Mouse (Mus musculus): ENCODE measurements at regions not wholly inside any gene's neighbourhood (a gene's known extent, or its start where the extent isn't known, plus 50 kb on each side); places are given as distances from the start of the nearest gene placed in this dataset.
A peak's percentile ranks its signal among the peaks of the same experiment; 100 is the strongest.

DNA sequence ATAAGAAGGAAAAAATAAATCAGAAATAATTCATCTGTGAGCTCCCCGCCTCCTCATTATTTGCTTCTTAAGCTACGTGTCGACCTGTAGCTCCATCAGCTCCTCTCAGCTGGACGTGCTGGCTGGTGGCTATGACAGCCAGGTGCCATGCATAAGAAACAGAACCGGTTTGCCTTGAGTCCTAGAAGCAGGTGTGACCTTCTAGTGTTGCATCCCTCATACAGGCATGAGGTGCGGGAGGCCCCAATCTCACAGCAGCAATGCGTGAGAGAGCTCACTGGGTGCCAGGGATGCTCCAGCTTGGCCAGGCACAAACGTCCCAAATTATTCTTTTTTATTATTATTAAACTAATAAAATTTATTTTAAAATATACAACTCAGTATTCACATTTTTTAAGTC is 153.0 kb downstream of the Thbs2 start:
- intact Hi-C loops (cut with DNase I) = no loop called here
- no peak for DNase-seq (ENCODE audit: low spot score in 2 of 2)

DNA sequence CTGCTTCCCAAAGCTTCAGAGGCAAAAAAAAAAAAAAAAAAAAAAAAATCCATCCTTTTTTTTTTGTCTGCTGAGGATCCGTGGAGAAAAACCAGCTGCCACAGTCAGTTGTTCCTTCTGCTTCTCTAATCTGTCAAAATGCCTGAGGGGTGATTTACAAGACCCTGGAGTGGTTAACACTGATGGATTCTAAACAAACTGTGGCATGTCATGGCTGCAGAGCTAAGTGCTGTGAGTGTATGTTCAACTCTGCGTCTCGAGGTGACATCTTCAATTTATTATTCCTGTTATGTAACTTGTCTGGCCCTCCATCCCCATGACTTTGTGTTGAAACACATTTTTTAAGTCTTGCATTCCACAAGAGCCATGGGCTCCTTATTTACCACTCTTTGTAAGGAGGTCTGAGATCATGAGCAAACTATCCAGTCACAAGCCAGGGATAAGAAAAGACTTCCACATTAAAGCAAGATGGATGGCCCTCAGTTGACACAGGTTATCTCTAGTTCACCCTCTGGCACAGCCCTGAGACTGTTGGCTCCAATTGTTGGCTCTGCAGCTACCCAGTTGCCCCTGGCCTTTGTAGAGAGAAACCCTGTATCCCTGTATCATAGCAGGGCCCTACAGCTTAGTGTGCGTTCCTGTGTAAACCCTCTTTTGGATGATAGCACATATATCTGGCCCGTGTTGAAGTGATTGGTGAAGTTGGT is 153.6 kb downstream of the Thbs2 start:
- no peak for DNase-seq (ENCODE audit: low spot score in 2 of 2)
- intact Hi-C loops (cut with DNase I) = no loop called here

DNA sequence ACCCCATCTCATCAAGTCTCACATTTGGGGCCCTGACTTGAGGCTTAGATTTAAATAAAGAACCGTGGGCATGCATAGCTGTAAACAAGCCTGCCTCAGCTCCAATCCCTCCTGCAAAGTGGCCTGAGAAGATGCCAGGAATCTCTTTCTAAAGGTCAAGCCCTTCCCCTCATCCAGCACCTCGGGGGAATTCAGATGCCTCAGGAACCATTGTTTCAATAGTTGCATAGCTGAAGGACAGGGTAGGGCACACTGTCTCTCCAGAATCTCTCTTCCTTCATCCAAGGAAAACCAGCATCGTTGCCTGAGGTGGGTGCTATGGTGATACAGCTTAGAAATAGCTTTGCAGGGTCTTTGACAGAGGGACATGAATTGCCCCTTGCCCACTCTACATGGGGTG is 154.4 kb downstream of the Thbs2 start:
- intact Hi-C loops (cut with DNase I) = no loop called here
- no peak for DNase-seq (ENCODE audit: low spot score in 2 of 2)

DNA sequence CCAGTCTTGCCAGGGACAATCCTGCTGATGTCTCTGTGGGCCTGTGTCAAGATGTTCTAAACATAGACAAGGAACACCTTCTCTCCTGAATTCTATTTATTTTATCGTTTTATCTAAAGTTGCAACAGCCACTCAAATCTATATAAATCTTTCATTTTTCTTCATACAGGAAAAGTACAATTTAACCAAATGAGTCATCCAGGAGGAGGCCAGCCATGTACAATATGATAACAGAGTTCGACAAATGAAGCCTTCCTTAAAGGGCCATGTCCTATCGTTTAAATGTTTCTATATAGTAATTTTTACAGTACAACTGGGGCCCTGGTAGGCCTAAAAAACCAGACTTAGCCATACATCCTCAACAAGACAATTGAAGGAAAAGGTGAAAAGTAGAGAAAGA is 154.8 kb downstream of the Thbs2 start:
- DNase-seq (ENCODE audit: low spot score in 2 of 2) = no peak
- intact Hi-C loops (cut with DNase I) = no loop called here

DNA sequence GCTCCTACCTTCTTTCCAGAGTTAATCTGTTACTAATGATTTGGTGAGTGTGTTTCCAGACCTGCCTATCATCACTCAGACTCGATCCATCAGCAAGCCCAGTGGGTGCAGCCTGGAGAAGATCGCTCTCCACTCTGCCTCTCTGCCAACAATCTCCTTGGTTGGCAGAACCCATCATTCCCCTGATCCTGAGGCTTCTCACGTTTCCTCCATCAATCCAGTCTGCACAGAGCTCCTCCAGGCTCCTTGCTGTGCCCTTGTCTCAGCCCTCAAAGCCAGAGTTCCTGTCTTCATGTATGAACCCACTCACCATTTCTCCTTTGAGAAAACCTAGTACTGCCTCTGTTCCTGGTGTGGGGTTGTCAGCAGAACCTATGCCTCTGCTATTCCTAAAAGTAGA is 155.5 kb downstream of the Thbs2 start:
- DNase-seq (ENCODE audit: low spot score in 2 of 2) = peak in 1 of 2 experiments; percentile 1
- intact Hi-C loops (cut with DNase I) = no loop called here

DNA sequence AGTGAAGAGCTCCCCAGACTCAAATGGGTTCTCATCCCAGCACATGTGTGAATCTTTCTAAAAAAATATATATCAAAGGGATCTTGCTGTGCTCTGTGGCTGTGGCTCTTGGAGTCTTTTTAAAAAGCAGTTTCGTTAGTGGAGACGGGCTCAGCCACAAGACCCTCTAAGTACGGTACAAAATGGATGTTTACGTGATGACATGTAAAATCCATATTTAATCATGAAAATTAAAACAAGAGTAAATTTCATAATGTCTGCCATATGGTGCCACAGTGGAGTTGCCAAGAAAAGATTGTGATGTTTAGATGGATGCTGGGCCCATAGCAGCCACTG is 161.1 kb downstream of the Thbs2 start:
- DNase-seq (ENCODE audit: low spot score in 2 of 2) = no peak
- intact Hi-C loops (cut with DNase I) = no loop called here

DNA sequence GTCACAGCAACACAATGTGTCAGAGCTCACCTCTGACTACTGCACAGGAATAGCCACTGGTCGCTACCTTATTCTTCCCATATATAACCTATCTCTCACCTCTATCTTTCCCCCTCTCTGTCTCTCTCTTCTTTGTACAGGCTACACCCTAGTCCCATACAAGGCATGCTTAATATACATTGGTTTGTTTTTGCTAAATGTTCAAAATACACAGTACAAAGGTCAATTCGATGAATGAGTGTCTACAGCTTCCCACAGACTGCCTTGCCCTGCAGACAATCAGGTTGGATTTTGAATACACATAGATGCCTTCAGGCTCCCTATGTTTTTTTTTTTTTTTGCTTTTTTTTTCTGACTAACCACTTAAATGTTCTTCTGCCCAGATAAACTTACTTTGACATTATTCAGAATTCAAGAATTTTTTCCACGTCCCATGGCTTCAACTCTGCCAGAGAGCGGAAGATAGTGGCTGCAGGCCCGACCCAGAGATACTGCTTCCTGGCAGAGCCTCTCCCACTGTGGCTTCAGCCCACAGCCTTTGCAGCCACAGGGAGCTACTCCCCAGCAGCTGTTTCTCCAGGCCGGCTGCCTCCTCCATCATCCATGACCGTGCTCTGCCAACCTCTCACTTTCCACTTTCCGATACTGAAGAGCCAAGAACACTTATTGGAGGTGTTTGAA is 161.6 kb downstream of the Thbs2 start:
- DNase-seq (ENCODE audit: low spot score in 2 of 2) = peak in 1 of 2 experiments; percentile 45
- intact Hi-C loops (cut with DNase I) = no loop called here

DNA sequence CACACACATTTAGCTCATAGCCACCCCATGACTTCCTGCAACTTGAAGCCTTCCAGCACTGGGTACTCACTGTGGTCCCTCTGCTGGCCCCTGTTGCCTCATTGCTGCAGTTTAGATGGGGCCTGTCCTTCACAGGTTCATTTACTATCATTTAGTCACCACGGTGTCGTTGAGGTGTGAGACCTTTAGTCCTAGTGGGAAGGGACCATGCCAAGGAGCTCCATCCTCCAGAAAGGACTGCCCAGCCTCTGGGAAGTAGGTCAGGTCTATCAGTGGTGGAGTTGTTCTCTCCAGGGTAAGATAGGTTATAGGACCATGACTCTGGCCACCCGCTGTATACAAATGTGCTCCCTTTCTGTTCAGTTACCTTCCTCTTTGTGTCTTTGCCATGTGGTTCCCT is 162.2 kb downstream of the Thbs2 start:
- intact Hi-C loops (cut with DNase I) = no loop called here
- no peak for DNase-seq (ENCODE audit: low spot score in 2 of 2)

DNA sequence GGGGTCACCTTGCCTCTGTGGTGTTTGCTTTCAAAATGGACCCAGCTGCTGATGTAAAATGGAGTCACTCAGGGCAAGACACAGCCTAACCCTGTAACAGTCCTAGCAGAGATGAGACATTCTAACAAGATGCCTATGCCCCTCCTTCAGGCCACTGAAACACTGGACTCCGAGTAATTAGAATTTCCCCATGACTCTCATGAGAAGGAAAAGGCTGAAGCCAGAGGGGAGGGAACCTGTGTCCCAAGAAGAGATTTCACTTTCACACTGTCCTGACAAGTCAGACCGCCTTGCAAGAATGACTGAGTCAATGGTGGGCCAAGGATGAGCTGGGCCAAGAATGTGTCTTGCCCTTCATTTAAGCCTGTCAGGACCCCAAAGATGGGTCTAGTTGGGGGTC is 166.3 kb downstream of the Thbs2 start:
- intact Hi-C loops (cut with DNase I) = no loop called here
- no peak for DNase-seq (ENCODE audit: low spot score in 2 of 2)

DNA sequence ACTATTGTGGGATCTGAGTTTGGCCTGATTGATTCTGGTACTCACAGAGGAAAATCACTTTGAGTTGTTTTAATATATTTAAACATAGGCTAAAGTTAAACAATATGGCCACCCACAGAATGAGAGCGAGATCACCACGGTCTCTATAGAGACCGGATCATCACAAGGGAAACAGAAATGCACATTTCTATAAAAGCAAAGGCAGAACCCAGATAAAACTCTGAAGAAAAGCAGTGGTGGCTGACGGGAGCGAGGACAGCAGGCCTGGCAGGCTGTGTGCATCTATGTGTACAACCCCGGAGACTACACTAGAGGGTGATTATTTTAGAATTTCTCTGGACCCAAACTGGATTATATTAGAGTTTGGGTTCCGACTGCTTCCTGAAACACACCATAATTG is 168.8 kb downstream of the Thbs2 start:
- DNase-seq (ENCODE audit: low spot score in 2 of 2) = no peak
- intact Hi-C loops (cut with DNase I) = no loop called here

DNA sequence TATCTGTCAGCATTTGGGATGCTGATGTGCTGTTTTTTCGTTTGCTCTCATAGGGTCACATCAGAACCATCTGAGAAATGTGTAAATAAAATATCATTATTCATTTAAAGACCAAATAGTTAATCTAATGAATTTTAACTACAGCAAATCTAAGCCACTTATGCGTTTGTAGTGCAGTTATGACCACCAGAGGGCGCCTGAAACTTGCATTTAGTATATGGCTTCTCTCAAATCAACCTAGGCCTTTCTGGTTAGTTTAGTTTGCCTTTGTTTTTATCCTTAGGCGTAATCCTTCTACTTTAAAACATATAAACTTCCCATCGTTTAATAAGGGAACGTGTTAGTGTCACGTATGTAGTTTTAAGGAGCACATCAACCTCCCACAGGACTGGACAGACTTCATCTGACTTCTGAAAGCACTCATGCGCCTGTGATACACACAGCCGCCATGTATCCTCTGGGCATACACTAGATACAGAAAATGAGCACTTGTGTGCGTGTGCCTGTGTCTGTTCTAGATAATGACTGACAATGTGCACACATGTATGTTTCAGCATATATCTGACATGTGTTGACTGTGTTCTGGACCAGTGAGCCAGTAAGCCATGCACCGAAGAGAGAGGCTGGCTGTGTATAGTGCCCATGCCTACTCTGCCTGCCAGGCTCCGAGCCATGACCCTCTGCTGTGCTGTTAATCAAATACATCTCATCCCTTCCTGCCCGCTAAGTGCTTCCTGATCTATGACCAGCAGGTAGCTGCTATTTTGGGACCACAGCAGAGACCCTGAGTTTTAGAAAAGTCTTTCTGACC is 169.4 kb downstream of the Thbs2 start:
- intact Hi-C loops (cut with DNase I) = loop anchor here (1.0 kb wide), 1 partner anchor 381 kb away; no protein-coding TSS in a partner anchor
- peak; percentile 32 to 60 for DNase-seq (ENCODE audit: low spot score in 2 of 2)

DNA sequence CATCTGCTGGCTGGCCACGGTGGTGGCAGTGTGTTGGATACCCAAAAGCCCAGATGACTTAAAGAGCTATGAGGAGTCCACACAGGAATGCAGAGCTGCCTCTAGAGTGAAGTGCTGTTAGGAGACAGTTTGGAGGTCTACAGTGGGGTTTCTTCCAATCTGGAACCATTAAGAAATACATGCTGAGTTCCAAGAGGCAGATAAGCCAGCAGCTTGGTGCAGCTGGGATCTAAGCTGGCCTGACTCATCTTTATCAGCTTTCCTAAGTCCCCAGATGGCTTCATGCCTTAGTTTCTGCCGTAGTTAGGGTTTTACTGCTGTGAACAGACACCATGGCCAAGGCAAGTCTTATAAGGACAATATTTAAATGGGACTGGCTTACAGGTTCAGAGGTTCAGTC is 172.0 kb downstream of the Thbs2 start:
- intact Hi-C loops (cut with DNase I) = no loop called here
- no peak for DNase-seq (ENCODE audit: low spot score in 2 of 2)

DNA sequence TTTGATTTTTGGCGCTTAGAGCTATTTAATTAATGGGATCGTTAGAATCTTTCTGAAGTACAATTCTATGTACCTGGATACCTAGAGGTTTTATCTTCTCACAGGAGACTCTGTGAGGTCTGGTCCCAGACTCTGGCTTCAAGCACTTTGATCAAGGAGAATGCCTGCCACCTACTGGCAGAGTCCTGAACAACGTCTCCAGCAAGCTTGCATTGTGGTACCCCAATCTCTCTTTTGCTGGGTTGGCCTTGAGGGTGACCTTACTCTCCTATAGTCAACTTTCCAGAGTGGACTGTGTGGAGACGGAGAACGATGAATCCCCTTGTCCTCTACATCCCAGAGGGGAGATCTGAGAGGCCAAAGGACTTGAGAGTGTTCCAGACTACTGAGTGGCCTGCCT is 173.5 kb downstream of the Thbs2 start:
- intact Hi-C loops (cut with DNase I) = loop anchor here (1.0 kb wide), 1 partner anchor 288 kb away; no protein-coding TSS in a partner anchor
- peak; percentile 58 to 75 for DNase-seq (ENCODE audit: low spot score in 2 of 2)

DNA sequence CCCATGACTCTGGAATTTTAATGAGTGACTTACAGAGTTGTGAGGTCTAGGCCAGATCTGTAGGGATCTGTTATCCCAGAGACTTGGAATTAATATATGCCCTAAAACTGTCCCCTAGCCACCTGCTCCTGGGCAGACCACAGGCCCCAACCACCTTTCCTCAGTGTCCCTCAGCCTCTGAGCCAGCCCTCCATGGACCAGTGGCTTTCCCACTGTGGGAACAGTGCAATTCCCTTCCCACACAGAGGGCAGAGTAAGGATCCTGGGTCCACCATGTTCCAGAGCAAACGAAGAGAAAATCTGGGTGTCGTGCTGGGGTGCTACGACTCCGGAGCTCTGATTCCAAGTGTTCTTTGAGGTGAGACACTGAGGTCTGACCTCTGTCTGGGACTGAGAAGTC is 174.7 kb downstream of the Thbs2 start:
- intact Hi-C loops (cut with DNase I) = loop anchor here (10.0 kb wide), 1 partner anchor 145 kb away; no protein-coding TSS in a partner anchor
- no peak for DNase-seq (ENCODE audit: low spot score in 2 of 2)

DNA sequence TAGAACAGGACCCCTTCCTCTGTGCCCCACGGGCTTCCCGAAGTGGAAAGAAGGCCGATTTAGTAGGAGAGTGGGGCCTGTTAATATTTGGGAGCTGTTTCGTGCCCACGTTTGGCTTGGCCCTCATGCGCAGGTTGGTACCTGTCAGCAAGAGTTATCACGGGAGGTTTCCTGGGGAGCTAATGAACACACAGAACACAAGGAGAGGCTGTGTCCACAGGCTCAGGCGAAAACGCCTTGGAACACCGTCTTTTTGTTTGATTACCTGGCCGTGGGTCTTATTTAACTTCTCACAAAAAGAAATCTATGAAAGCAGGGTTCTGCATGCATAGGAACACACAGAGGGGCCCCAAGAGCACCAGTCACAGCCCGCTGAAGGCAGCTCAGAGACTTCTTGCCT is 175.8 kb downstream of the Thbs2 start:
- intact Hi-C loops (cut with DNase I) = loop anchor here (10.0 kb wide), 1 partner anchor 143 kb away; no protein-coding TSS in a partner anchor
- DNase-seq (ENCODE audit: low spot score in 2 of 2) = no peak

DNA sequence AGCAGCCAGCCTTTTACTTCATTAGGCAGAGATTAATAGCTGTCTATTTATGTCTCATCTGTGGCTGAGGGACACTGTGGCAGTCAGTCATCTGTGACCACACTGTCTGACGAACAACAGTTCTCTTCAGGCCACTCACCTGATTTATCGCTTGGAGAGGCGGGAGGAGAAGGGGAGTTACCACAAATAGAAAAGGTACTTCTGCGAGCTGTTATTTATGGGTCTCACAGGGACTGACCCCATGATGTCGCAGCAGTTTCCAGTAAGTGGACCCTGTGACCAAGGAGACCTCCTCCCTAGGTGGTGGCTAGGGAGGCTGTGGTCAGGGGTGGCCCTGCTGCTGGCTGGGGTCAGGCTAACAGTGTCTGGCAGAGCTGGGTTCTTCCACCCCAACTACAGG is 176.7 kb downstream of the Thbs2 start:
- DNase-seq (ENCODE audit: low spot score in 2 of 2) = no peak
- intact Hi-C loops (cut with DNase I) = loop anchor here (10.0 kb wide), 1 partner anchor 143 kb away; no protein-coding TSS in a partner anchor

DNA sequence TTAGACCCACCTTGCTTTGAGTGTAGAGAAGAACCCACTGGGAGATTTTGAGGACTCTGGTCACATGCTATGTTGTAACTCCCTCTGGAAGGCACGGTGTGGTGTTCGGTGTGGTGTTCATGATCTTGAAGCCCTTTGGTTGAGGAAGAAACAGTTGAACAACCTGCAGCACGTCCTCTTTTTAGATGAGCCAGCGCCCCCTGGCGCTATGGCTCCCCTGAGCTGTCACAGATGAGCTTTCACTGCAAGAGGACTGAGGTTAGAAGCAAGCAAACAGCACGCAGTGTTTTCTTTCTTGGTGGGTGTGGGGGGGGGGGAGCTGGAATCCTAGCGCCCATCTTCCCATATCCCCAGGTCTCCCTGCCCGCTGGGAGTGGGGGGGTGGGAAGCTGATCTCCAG is 177.9 kb downstream of the Thbs2 start:
- DNase-seq (ENCODE audit: low spot score in 2 of 2) = peak; percentile 47 to 54
- intact Hi-C loops (cut with DNase I) = loop anchor here (1.0 to 10.0 kb wide), 2 partner anchors 141 to 228 kb away; no protein-coding TSS in a partner anchor

DNA sequence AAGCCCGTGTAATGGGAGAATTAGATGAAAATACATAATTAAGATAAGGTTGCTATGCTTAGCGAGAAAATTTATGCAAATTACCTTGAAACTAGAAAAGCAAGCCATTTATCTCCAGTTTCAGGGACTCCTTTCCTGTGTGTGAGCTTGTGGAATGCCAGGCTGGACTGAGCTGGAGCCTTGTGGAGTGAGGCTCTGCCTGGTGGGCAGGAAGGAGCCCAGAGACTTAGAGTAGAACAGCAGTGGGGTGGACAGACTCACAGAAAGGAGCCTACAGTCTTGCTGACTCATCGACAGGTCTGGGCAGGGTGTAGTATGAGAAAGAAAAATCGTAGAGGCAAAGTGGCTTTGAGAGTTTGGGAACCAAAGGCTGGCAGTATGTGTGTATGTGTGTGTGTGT is 180.6 kb downstream of the Thbs2 start:
- no peak for DNase-seq (ENCODE audit: low spot score in 2 of 2)
- intact Hi-C loops (cut with DNase I) = loop anchor here (5.0 to 10.0 kb wide), 2 partner anchors 139 to 391 kb away; no protein-coding TSS in a partner anchor

DNA sequence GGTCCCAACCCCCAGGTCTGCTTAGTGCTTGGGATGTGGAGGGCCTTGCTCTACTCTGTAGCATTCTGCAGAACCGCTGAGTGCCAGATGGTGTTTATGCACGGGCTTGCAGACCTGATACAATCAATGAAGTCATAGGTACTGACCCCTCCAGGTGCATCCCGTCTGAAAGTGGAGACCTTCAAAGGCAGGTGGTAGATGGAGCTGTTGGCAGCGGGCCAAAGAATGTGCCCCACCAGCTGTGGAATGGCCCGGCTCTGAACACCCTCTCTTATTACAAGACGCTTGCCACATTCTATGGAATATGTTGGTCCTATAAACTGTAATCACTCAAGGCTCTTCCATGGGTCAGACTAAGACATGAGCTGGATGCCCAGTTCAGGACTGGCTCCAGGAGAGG is 183.5 kb downstream of the Thbs2 start:
- intact Hi-C loops (cut with DNase I) = loop anchor here (5.0 to 10.0 kb wide), 2 partner anchors 136 to 388 kb away; no protein-coding TSS in a partner anchor
- no peak for DNase-seq (ENCODE audit: low spot score in 2 of 2)

DNA sequence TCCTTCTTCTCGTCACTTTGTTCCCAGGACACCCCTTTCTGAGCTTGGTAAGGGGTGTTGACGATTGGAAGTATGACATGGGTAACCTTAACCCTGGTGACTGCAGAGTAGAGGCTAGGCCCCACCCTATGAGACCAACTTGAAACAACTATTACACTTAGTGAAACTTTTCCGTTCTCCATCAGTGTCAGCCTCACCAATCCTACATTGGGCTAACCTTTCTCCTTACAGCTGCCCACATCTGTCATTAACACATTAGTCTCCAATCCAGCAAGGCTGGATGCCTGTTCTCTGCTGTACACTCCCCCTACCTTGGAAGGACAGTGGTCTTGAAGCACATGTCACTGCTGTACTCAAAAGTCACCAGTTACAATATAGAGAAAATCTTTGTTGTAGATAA is 186.9 kb downstream of the Thbs2 start:
- intact Hi-C loops (cut with DNase I) = no loop called here
- no peak for DNase-seq (ENCODE audit: low spot score in 2 of 2)

All from left cerebral cortex, postnatal 36 days (tissue).